Mouse (Mus musculus) bone marrow, adult 2 months (tissue): ENCODE measurements around the gene Rpl27.

Experiments used
- CTCF ChIP-seq: fragments of 200-500 bp; IDR thresholded peaks from 2 replicates; pipeline ENCODE4 v1.5.1; 2011; ENCODE audit warnings: low read length, control low read depth; ENCODE audit not compliant: control insufficient read depth, insufficient read depth
- POLR2A ChIP-seq: fragments of 200-500 bp; IDR thresholded peaks from 2 replicates; pipeline ENCODE4 v1.6.1; 2011; ENCODE audit warnings: low read depth, mild to moderate bottlenecking, control low read depth, low read length, borderline replicate concordance; ENCODE audit not compliant: control insufficient read depth

DNA sequence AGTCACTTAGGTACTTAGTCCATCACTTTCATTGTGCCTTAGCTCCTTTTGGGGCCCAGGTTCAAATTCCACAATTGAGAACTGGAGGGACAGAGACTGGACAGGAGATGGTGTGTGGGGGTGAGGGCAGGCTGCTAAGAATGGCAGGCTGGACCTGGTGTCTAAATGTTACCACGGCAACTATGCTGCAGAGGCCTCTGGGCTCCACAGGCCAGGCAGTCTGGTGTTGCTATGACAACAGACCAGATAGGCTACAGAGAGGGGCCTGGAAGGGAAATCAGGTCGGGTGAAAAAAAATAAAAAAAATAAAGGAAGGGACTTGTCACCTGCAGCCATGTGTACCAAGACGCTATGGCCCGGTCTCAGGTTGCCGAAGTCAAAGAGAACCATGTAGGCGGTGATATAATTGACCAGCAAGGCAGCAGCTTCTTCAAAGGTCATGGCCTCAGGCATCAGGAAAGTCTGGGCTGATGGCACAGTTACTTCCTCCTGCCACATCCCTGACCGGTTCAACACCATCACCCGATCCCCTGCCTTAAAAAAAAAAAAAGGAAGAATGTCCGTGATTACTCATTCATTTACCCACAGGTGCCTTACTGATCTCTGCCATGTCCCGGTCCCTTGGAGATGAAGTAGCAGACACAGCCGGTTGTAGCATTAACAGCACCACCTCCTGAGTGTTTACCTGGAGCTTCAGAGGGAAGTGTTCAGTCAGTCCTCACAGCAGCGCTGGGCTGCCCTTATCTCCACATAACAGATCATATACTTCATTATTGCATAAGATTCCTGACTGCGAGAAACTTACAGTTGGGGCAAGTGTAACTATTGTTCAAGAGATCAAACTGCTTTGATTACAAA lies 20.7 kb downstream of the Rpl27 start:
- TF ChIP-seq CTCF (no peak), POLR2A (no peak)
